Mouse (Mus musculus) cerebellum, adult 2 months (tissue): ENCODE results near the gene Gm5129. TPM values are rescaled to one million over a fixed set of nuclear protein-coding genes. Genes with fewer than 3 reads are reported as not detected.

Experiments
- DNase-seq, 2 experiments: peaks; one replicate each; pipeline ENCODE4 v3.0.0; 2021
- H3K27ac ChIP-seq: fragments of 200-500 bp; 2 replicates; pipeline ENCODE4 v1.5.1; 2012; ENCODE audit warnings: low read length, control low read depth, inconsistent platforms; ENCODE audit not compliant: insufficient read depth
- H3K27me3 ChIP-seq: fragments of 200-500 bp; 2 replicates; pipeline ENCODE4 v1.6.1; 2012; ENCODE audit warnings: inconsistent platforms, mild to moderate bottlenecking, low read length, moderate library complexity; ENCODE audit not compliant: control insufficient read depth, insufficient read depth
- H3K4me1 ChIP-seq: fragments of 200-500 bp; 2 replicates; pipeline ENCODE4 v1.6.1; 2011; ENCODE audit warnings: low read length; ENCODE audit not compliant: control insufficient read depth, insufficient read depth
- H3K4me3 ChIP-seq: fragments of 200-500 bp; replicated peaks from 2 replicates; pipeline ENCODE3; 2011; ENCODE audit warnings: mild to moderate bottlenecking, low read depth, low read length, control low read depth; ENCODE audit not compliant: insufficient read depth
- CTCF ChIP-seq: fragments of 200-500 bp; IDR thresholded peaks from 2 replicates; pipeline ENCODE4 v1.5.1; 2011; ENCODE audit warnings: low read depth, mild to moderate bottlenecking, control low read depth, low read length, moderate library complexity, borderline replicate concordance; ENCODE audit not compliant: insufficient read depth
- POLR2A ChIP-seq: fragments of 200-500 bp; IDR thresholded peaks from 2 replicates; pipeline ENCODE4 v1.6.1; 2011; ENCODE audit warnings: low read length, control low read depth, borderline replicate concordance; ENCODE audit not compliant: insufficient read depth
- WGBS: fragments of 180-500 bp; shearing (Covaris S2); methylation state at CpG from one replicate; pipeline ENCODE4 v1.1.7; 2018; 5-methylcytosine and 5-hydroxymethylcytosine counted together
- polyA plus RNA-seq: library from polyadenylated mRNA; depleted of rRNA; stranded (reverse); fragments of >200 nt; gene quantifications from 2 replicates; pipeline ENCODE4 v1.2.3, GENCODE M21; 2012; rRNA removed

Gm5129 gene
- polyA plus RNA-seq, 1 experiment: 0.84 TPM

DNA sequence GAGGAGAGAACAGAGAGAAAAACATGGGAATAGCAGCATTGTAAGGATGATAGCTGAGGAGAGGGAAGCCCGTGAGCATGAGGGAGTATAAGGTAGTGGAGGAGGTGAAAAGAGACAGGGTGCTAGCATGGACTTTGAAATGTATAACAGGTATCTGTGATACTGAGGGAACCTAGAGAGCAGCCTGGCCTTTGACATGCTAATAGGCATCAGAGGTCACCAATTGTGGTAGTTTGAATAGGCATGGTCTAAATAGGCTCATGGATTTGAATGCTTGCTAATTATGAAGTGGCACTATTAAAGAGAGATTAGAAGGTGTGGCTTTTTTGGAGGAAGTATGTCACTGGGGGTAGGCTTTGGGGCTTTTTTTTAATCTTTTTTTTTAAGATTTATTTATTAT, 22.8 kb downstream of the Gm5129 start:
- no peaks in the 10 kb centered on the region for H3K4me1 ChIP-seq
- WGBS: 76% methylated on average over 1 of the region's 1 CpGs
- H3K4me3 ChIP-seq: no peak overlapping the region
- TF ChIP-seq POLR2A: no peak
- no peak for TF ChIP-seq CTCF
- no peaks in the 10 kb centered on the region for H3K27me3 ChIP-seq
- no peak overlapping the region for H3K27ac ChIP-seq
- no peak for DNase-seq

DNA sequence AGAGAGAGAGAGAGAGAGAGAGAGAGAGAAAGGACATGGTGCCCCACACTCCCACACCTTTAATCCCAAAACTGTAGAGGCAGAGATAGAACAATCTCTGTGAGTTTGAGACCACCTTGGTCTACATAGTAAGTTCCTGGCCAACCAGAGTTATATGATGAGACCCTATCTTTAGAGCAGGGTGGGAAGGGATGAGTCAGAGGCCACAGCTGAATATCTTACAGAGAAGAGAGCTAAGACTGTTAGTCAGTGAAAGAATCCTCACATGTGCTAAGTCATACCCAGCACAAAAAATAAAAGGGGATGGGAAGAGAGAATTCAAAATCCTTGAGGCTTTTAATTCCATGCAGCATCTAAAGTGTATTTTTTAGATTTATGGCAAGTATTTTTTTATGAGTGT, 24.1 kb downstream of the Gm5129 start:
- no peak overlapping the region for H3K27ac ChIP-seq
- DNase-seq: no peak
- H3K4me3 ChIP-seq: no peak overlapping the region
- no peaks in the 10 kb centered on the region for H3K4me1 ChIP-seq
- TF ChIP-seq POLR2A: no peak
- TF ChIP-seq CTCF: no peak
- no peaks in the 10 kb centered on the region for H3K27me3 ChIP-seq

DNA sequence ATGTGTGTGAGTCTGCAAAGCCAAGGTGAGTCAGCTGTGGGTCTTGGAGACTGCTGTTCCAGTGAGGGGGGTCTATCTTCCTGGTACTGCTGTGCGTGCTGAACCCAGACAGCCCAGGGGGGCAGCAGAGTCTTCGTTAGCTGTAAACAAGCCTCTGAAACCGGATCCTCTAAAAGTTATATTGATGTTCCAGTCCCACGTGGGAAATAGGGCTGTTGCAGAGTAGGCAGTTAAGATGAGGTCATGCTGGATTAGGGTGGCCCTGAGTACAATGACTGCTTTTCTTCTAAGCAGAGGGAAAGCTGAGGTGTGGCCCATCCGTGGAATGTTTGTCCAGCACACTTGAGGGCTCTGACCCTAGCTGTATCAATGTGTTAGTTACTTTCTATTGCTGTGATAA, 27.5 kb downstream of the Gm5129 start:
- Histone ChIP-seq H3K27me3 (no peaks in the 10 kb centered on the region), H3K4me3 (no peak overlapping the region), H3K4me1 (no peaks in the 10 kb centered on the region), H3K27ac (no peak overlapping the region)
- TF ChIP-seq POLR2A (no peak), CTCF (no peak)
- no peak for DNase-seq
- 31% methylated on average over 5 of the region's 5 CpGs for WGBS

DNA sequence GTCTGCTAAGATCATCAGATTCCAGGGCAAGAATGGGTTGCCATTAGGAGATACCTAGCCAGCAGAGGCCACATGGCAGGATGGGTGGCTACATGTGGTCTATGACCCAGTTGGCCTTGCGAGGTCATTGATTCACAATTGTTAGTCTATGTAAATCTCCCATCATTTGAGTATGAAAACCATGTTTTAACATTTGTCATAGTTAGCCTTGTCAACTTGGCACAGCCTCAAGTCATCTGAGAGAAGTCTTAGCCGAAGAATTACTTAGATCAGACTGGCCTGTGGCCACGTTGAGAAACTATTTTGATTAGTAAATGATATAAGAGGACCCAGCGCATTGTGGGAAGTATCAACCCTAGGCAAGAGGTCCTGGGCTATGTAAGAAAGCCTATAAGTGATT, 28.5 kb downstream of the Gm5129 start:
- H3K27ac ChIP-seq: no peak overlapping the region
- TF ChIP-seq POLR2A: no peak
- no peak for TF ChIP-seq CTCF
- no peak overlapping the region for H3K4me3 ChIP-seq
- WGBS: 77% methylated on average over 4 of the region's 4 CpGs
- no peak for DNase-seq
- H3K4me1 ChIP-seq: no peaks in the 10 kb centered on the region
- no peaks in the 10 kb centered on the region for H3K27me3 ChIP-seq

DNA sequence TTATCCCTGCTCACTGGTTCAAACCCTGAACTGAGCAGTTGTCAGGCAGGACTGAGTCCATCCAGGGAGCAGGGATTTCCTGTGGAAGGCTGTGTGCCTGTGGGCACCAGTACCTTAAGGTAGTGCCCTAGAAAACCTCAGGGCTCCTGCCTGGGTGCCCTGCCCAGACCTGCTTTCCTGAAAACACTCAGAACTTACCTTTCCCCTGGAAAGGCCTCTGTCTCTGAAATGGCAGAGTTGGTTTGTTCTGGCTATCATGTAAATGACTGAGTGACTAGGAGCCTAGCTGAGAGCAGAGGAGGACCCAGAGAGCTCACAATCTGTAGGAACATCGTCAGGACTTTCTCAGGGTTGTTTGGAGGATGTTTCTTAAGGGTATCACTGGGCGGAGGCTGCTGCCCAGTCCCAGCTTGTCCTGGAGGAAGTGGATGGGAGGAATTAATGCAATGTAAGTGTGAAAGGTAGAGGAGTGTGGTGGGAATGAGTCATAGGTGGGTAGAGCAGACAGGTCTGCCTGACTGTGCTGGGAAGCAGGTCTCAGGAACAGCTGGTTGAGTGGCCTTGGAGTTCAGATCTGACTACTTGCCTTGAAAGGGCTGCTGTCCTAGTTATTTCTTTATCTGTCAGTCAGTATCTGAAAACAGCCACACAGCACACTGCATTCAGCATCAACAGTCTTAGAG, 36.1 kb downstream of the Gm5129 start:
- no peak overlapping the region for H3K27ac ChIP-seq

DNA sequence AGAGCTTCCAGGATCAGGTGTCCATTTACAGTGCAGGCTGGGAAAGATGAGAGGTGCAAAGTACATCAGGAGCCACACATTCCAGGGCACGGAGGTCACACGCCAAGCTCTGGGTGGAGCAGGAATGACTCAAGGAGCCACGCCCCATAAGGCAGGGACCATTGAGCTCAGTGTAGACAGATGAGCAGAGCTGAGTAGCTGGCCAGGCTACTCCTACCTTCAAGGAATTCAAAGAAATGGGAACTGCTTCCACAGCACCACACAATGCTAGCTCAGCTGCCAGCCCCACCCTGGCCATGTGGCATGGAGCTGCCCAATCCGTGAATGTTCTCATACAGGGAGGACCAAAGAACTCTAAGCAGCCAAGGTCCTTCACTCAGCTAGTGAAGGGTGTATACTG, 37.2 kb downstream of the Gm5129 start:
- 87% methylated on average over 4 of the region's 4 CpGs for WGBS
- Histone ChIP-seq H3K4me3 (no peak overlapping the region), H3K4me1 (no peaks in the 10 kb centered on the region), H3K27ac (no peak overlapping the region), H3K27me3 (no peaks in the 10 kb centered on the region)
- no peak for TF ChIP-seq POLR2A
- no peak for DNase-seq

More for the DNA sequence above, 36.1 kb downstream of the Gm5129 start:
- WGBS: 79% methylated on average over 2 of the region's 2 CpGs
- H3K4me1 ChIP-seq: no peaks in the 10 kb centered on the region
- DNase-seq: no peak
- no peaks in the 10 kb centered on the region for H3K27me3 ChIP-seq
- no peak overlapping the region for H3K4me3 ChIP-seq
- TF ChIP-seq POLR2A (no peak), CTCF (no peak)

DNA sequence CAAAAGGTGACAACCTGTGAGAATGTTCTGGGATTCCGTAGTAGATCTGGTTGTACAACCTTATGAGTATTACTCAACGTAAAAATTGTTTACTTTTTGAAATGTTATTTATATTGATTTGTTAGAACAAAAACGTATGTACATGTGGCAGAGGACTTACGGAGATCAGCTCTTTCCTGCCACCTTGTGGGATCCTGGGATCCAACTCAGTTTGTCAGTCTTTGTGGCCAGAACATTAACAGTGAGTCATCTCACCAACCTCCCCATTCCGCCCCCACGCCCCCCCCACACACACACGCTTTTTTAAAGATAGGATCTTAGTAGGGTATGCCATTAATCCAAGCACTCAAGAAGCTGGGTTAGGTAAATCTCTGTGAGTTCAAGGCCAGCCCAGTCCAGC, 47.4 kb downstream of the Gm5129 start:
- no peak for DNase-seq
- WGBS: 69% methylated on average over 7 of the region's 7 CpGs
- no peak for TF ChIP-seq CTCF
- TF ChIP-seq POLR2A: no peak
- Histone ChIP-seq H3K27me3 (no peaks in the 10 kb centered on the region), H3K27ac (no peak overlapping the region), H3K4me3 (no peak overlapping the region), H3K4me1 (no peaks in the 10 kb centered on the region)

DNA sequence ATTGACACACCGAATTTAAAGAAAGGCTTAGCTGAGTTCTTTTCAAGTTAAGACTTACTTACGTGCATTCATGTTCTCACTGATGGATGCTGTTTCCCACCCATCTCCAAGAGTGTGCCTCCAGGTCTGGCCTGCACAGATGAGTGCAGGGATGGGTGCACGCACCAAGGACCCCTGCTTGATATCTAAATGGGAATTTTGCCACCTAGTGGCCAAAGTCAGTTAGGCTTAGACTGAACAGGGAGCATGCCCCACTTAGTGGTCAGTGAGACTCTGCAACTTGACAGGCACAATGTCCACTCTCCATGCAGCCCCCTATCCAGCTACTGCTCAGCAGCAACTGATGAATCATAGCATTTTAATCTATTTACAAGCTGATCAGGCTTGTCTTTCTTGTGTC, 48.1 kb downstream of the Gm5129 start:
- no peaks in the 10 kb centered on the region for H3K27me3 ChIP-seq
- TF ChIP-seq CTCF (peak; percentile 49), POLR2A (no peak)
- DNase-seq: no peak
- no peaks in the 10 kb centered on the region for H3K4me1 ChIP-seq
- no peak overlapping the region for H3K4me3 ChIP-seq
- 63% methylated on average over 3 of the region's 3 CpGs for WGBS
- no peak overlapping the region for H3K27ac ChIP-seq

Other genes with a start within 250 kb of the Gm5129 start
- gene Ube3c, start 166.7 kb downstream of the Gm5129 start, polyA plus RNA-seq: 39.0 and 40.0 TPM in 2 replicates
- gene Dnajb6, start 248 bp downstream of the Gm5129 start, polyA plus RNA-seq: 161 and 163 TPM in 2 replicates